Mouse (Mus musculus) ES-E14 (cell line): ENCODE measurements at regions not wholly inside any gene's neighbourhood (a gene's known extent, or its start where the extent isn't known, plus 50 kb on each side); places are given as distances from the start of the nearest gene placed in this dataset.

Source experiments
- CHD2 ChIP-seq: IDR thresholded peaks from 2 replicates; pipeline ENCODE4 v1.6.1; 2014; ENCODE audit warnings: mild to moderate bottlenecking, low read depth, low read length, inconsistent platforms
- HCFC1 ChIP-seq: IDR thresholded peaks from 2 replicates; pipeline ENCODE4 v1.6.1; 2012; ENCODE audit warnings: low read length, inconsistent platforms, borderline replicate concordance; ENCODE audit not compliant: insufficient read depth

DNA sequence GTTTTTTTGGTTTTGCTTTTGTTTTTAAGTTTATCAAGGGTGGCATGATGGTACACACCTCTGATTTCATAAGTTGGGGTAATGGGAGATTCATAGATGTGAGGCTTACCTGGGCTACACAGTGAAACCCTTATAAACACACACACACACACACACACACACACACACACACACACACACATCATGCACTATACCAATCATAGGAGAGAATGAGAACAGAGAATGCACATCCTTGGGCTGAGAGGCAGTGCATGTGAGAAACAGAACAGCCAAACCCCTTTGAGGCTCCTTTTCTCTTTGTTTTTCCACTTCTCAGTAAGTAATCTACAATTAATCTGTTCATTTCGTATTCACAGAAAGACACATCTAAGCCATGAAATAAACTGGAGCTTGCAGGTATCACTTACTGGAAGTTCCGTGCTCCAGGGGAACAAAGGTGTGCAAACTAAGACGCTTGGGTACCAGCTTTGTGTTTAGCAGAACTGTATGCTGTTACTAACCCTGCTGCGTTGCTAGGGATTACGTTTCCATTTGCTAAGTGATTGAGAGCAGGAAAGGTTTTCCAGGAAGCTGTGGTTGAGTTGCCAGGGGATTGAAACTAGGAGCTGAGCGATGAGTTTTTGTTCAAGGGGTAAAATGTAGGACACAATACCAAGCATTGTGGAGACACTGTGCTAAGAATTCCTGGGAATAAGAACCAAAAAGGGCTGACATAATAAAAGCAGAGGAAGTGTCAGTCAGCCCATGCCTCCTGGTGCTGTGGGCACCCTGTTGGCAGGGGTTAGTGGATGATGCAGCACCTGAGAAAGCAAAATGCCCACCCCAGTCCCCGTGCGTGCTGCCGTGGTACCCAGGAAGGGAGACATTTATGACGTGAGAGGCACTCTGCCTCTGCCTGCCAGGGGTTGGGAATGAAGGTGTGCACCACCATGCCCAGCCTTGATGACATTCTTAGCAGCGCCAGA, 53.0 kb upstream of the Car8 start:
- TF ChIP-seq HCFC1 (no peak), CHD2 (no peak)
